Mouse (Mus musculus) forebrain, embryonic 10.5 days (tissue): ENCODE results near the gene D630039A03Rik. TPM values are rescaled to one million over a fixed set of nuclear protein-coding genes. Genes with fewer than 3 reads are reported as not detected.

Source experiments
- DNase-seq: peaks from one replicate; pipeline ENCODE4 v3.0.0-alpha.2; 2017; ENCODE audit warnings: low spot score; ENCODE audit errors: extremely low spot score
- H3K27ac ChIP-seq: fragments of 300-500 bp; sonication (generic); 2 replicates; pipeline ENCODE4 v1.5.1; 2016; ENCODE audit warnings: mild to moderate bottlenecking
- H3K27me3 ChIP-seq: fragments of 300-500 bp; sonication (generic); 2 replicates; pipeline ENCODE4 v1.6.1; 2016; ENCODE audit warnings: mild to moderate bottlenecking; ENCODE audit not compliant: poor library complexity, severe bottlenecking
- H3K36me3 ChIP-seq: fragments of 300-500 bp; sonication (generic); replicated peaks from 2 replicates; pipeline ENCODE4 v1.6.1; 2016; ENCODE audit warnings: mild to moderate bottlenecking, moderate library complexity
- H3K4me1 ChIP-seq: fragments of 300-500 bp; sonication (generic); 2 replicates; pipeline ENCODE4 v1.6.1; 2016
- H3K4me3 ChIP-seq: fragments of 300-500 bp; sonication (generic); 2 replicates; pipeline ENCODE4 v1.5.1; 2016; ENCODE audit warnings: mild to moderate bottlenecking, moderate library complexity
- H3K9me3 ChIP-seq: fragments of 300-500 bp; sonication (generic); 2 replicates; pipeline ENCODE4 v1.6.1; 2016; ENCODE audit warnings: mild to moderate bottlenecking, moderate library complexity
- WGBS: fragments of 180-500 bp; shearing (Covaris S2); methylation state at CpG from one replicate; pipeline ENCODE4 v1.1.7; 2016; 5-methylcytosine and 5-hydroxymethylcytosine counted together
- polyA plus RNA-seq: library from polyadenylated mRNA; unstranded; fragments of >200 nt; fragmentation: Nextera tagmentation; extraction: Ambion mirVana; gene quantifications from 2 replicates; pipeline ENCODE4 v1.2.1, GENCODE M21; 2016

D630039A03Rik gene
- polyA plus RNA-seq, 1 experiment from 2014 or later = not detected

GRCm38 (mm10) chr4:57952416-57952815, 36.3 kb upstream of the D630039A03Rik start:
- peaks cover 2% of the 10 kb centered on the region; the same call in 1 of the 2 replicates for H3K27me3 ChIP-seq
- peaks cover 14% of the 10 kb centered on the region; the same call in 1 of the 2 replicates for H3K9me3 ChIP-seq
- H3K4me3 ChIP-seq = no peak overlapping the region
- no peak for DNase-seq
- 94% methylated on average over 3 of the region's 3 CpGs for WGBS
- H3K4me1 ChIP-seq = peaks cover 32% of the 10 kb centered on the region
- H3K27ac ChIP-seq = no peak overlapping the region
- peaks cover 68% of the 10 kb centered on the region for H3K36me3 ChIP-seq

- Histone ChIP-seq H3K4me1 (peaks cover 17% of the 10 kb centered on the region), H3K4me3 (no peak overlapping the region), H3K36me3 (peaks cover 93% of the 10 kb centered on the region), H3K27me3 (no peaks in the 10 kb centered on the region), H3K9me3 (peaks cover 14% of the 10 kb centered on the region; the same call in 1 of the 2 replicates), H3K27ac (no peak overlapping the region)
- DNase-seq = no peak
- WGBS = 97% methylated on average over 6 of the region's 6 CpGs
Observed at GRCm38 (mm10) chr4:57949866-57950265, 33.8 kb upstream of the D630039A03Rik start.

- H3K4me1 ChIP-seq = no peaks in the 10 kb centered on the region
- peaks cover 100% of the 10 kb centered on the region for H3K36me3 ChIP-seq
- WGBS = 94% methylated on average over 4 of the region's 4 CpGs
- no peaks in the 10 kb centered on the region for H3K27me3 ChIP-seq
- peaks cover 11% of the 10 kb centered on the region; the same call in 1 of the 2 replicates for H3K9me3 ChIP-seq
- H3K4me3 ChIP-seq = no peak overlapping the region
- H3K27ac ChIP-seq = no peak overlapping the region
- DNase-seq = no peak
Observed at GRCm38 (mm10) chr4:57947476-57947875, 31.4 kb upstream of the D630039A03Rik start.

GRCm38 (mm10) chr4:57947036-57947435, 30.9 kb upstream of the D630039A03Rik start:
- Histone ChIP-seq H3K4me1 (no peaks in the 10 kb centered on the region), H3K36me3 (peaks cover 100% of the 10 kb centered on the region), H3K27me3 (no peaks in the 10 kb centered on the region), H3K4me3 (no peak overlapping the region), H3K9me3 (peaks cover 11% of the 10 kb centered on the region; the same call in 1 of the 2 replicates), H3K27ac (no peak overlapping the region)
- DNase-seq = no peak
- WGBS = 87% methylated on average over 10 of the region's 10 CpGs

GRCm38 (mm10) chr4:57942892-57943291, 26.8 kb upstream of the D630039A03Rik start:
- Histone ChIP-seq H3K9me3 (no peaks in the 10 kb centered on the region), H3K36me3 (peaks cover 69% of the 10 kb centered on the region), H3K4me3 (no peak overlapping the region), H3K27ac (no peak overlapping the region), H3K4me1 (no peaks in the 10 kb centered on the region), H3K27me3 (no peaks in the 10 kb centered on the region)
- DNase-seq = no peak
- 84% methylated on average over 2 of the region's 2 CpGs for WGBS

- Histone ChIP-seq H3K27me3 (no peaks in the 10 kb centered on the region), H3K36me3 (peaks cover 46% of the 10 kb centered on the region), H3K27ac (no peak overlapping the region), H3K4me1 (no peaks in the 10 kb centered on the region), H3K4me3 (no peak overlapping the region), H3K9me3 (no peaks in the 10 kb centered on the region)
- no peak for DNase-seq
- 92% methylated on average over 4 of the region's 4 CpGs for WGBS
Observed at GRCm38 (mm10) chr4:57940631-57941030, 24.5 kb upstream of the D630039A03Rik start.

GRCm38 (mm10) chr4:57937292-57937691, 21.2 kb upstream of the D630039A03Rik start:
- no peak overlapping the region for H3K27ac ChIP-seq
- peaks cover 13% of the 10 kb centered on the region for H3K36me3 ChIP-seq
- no peaks in the 10 kb centered on the region for H3K27me3 ChIP-seq
- 89% methylated on average over 6 of the region's 6 CpGs for WGBS
- peaks cover 4% of the 10 kb centered on the region; the same call in 1 of the 2 replicates for H3K9me3 ChIP-seq
- H3K4me1 ChIP-seq = no peaks in the 10 kb centered on the region
- DNase-seq = no peak
- no peak overlapping the region for H3K4me3 ChIP-seq

GRCm38 (mm10) chr4:57934181-57934580, 18.1 kb upstream of the D630039A03Rik start:
- WGBS = 77% methylated on average over 5 of the region's 5 CpGs
- no peak for DNase-seq
- Histone ChIP-seq H3K27me3 (no peaks in the 10 kb centered on the region), H3K36me3 (no peaks in the 10 kb centered on the region), H3K27ac (no peak overlapping the region), H3K4me1 (no peaks in the 10 kb centered on the region), H3K9me3 (peaks cover 4% of the 10 kb centered on the region; the same call in 1 of the 2 replicates), H3K4me3 (no peak overlapping the region)

- Histone ChIP-seq H3K4me1 (no peaks in the 10 kb centered on the region), H3K36me3 (no peaks in the 10 kb centered on the region), H3K27me3 (no peaks in the 10 kb centered on the region), H3K4me3 (no peak overlapping the region), H3K27ac (no peak overlapping the region), H3K9me3 (peaks cover 4% of the 10 kb centered on the region; the same call in 1 of the 2 replicates)
- DNase-seq = no peak
- WGBS = 85% methylated on average over 5 of the region's 5 CpGs
Observed at GRCm38 (mm10) chr4:57930559-57931170, 14.6 kb upstream of the D630039A03Rik start.

GRCm38 (mm10) chr4:57927464-57928205, 11.5 kb upstream of the D630039A03Rik start:
- Histone ChIP-seq H3K27me3 (no peaks in the 10 kb centered on the region), H3K4me1 (no peaks in the 10 kb centered on the region; the same call in 1 of the 2 replicates)
- WGBS = 26% methylated on average over 3 of the region's 3 CpGs

GRCm38 (mm10) chr4:57924556-57925071, 8.5 kb upstream of the D630039A03Rik start:
- Histone ChIP-seq H3K9me3 (no peaks in the 10 kb centered on the region), H3K4me3 (no peak overlapping the region), H3K36me3 (no peaks in the 10 kb centered on the region), H3K27ac (no peak overlapping the region), H3K27me3 (no peaks in the 10 kb centered on the region), H3K4me1 (peaks cover 20% of the 10 kb centered on the region)
- WGBS = 86% methylated on average over 6 of the region's 6 CpGs
- DNase-seq = no peak

More at GRCm38 (mm10) chr4:57927464-57928205, 11.5 kb upstream of the D630039A03Rik start:
- H3K4me3 ChIP-seq = no peak overlapping the region
- no peak overlapping the region for H3K27ac ChIP-seq
- no peaks in the 10 kb centered on the region for H3K36me3 ChIP-seq
- no peak for DNase-seq
- peaks cover under 1% of the 10 kb centered on the region; the same call in 1 of the 2 replicates for H3K9me3 ChIP-seq

- DNase-seq = no peak
- no peak overlapping the region for H3K27ac ChIP-seq
- H3K4me3 ChIP-seq = no peak overlapping the region
- whole genome bisulfite sequencing = 65% methylated on average over 5 of the region's 5 CpGs
- peaks cover 7% of the 10 kb centered on the region for H3K27me3 ChIP-seq
- no peaks in the 10 kb centered on the region for H3K36me3 ChIP-seq
- H3K9me3 ChIP-seq = no peaks in the 10 kb centered on the region
- peaks cover 25% of the 10 kb centered on the region for H3K4me1 ChIP-seq
Observed at GRCm38 (mm10) chr4:57922171-57922570, 6.1 kb upstream of the D630039A03Rik start.

GRCm38 (mm10) chr4:57920522-57920921, 4.4 kb upstream of the D630039A03Rik start:
- Histone ChIP-seq H3K27ac (no peak overlapping the region), H3K36me3 (no peaks in the 10 kb centered on the region), H3K4me3 (no peak overlapping the region), H3K9me3 (no peaks in the 10 kb centered on the region), H3K4me1 (peaks cover 31% of the 10 kb centered on the region), H3K27me3 (peaks cover 23% of the 10 kb centered on the region)
- WGBS = 68% methylated on average over 1 of the region's 1 CpGs
- no peak for DNase-seq
